Mouse (Mus musculus) spleen, postnatal 14 days (tissue): ENCODE results near the gene Abhd14a.
A peak's percentile ranks its signal among the peaks of the same experiment; 100 is the strongest.

Experiments
- DNase-seq, 2 experiments: peaks; one replicate each; pipeline ENCODE4 v3.0.0; 2021 to 2022; ENCODE audit warnings: low spot score in 2 of 2

The Abhd14a gene

DNA sequence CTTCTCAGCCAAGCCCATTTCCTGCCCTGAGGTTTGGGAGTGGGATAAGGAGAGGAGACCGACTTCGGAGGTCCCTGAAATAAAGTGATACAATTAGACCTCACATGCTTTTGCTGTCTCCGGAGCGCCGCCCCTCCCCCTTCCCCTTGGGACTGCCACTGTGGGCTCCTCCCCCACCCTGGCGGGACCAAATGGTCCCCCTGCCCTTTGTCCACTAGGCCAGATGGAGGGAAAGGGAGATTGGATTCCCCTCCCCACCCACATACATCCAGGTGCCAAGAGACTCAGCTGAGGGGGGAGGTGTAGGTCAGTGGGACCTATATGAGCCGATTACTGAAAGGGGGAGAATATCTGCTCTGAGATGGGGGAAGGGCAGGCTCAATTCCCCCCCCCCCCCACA is 5.3 kb upstream of the Abhd14a start:
- DNase-seq = no peak

DNA sequence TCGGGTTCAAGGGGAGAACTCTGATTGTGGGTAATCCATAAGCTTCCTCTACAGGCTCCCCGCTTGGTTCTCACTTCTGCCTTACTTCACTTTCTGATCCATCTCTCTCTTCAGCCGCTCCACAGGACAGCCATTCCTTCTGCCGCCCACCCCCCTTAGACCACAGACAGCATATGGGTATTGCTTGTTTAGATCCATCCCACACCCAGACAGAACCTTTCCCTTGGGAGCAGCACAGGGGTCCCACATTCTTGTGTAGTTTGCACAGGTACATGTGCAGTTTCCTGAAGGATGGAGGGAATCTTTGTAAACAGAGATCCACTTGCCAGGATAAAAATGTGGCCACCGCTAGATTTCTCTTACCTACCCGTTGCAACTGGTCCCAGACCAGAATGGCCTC is 4.9 kb upstream of the Abhd14a start:
- DNase-seq = no peak

DNA sequence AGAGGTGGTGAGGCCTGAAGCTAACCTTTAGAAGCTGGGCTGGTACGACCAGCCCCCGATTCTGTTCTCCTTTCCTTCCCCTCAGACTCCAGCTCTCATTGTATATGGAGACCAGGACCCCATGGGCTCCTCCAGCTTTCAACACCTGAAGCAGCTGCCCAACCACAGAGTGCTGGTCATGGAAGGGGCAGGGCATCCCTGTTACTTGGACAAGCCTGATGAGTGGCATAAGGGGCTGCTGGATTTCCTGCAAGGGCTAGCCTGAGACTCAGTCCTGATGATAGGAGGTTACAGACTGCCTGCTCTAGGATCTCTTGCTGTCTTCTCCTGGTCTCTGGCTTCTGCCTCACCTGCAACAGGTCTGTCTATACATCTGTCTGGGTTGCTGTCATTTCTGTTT is 4.4 kb upstream of the Abhd14a start:
- no peak for DNase-seq

DNA sequence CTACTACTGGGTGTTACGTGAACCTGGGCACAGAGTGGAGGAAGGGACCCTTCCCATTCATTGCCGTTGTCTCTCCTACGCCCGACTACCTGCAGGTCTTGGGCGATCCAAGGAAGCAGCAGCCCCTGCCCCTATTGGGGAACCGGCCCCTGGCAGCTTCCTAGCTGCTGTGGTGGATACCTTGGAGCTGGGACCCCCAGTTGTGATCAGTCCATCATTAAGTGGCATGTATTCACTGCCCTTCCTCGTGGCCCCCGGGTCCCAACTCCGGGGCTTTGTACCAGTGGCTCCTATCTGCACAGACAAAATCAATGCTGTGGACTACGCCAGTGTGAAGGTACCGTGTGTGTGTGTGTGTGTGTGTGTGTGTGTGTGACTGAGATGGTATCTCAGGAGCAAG is 3.8 kb upstream of the Abhd14a start:
- DNase-seq = no peak

DNA sequence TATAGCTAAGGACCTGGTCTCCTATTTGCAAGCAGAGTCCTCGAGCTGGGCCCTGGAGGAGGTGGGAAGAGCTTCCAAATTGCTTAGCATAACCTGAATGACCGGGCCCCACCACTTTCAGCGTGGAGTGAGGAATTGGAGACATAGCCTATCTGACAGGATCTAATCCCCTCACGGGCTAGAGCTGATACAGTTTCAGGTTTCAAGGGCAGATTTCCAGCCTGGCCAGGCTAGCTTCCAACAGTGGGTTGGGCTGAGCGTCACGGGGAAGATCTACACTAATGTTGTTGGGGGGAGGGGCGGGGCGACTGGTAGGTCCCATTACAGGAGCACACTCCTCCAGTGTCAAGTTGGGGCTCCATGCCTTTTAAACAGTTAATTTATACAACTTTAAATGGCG is 3.2 kb upstream of the Abhd14a start:
- DNase-seq = no peak

DNA sequence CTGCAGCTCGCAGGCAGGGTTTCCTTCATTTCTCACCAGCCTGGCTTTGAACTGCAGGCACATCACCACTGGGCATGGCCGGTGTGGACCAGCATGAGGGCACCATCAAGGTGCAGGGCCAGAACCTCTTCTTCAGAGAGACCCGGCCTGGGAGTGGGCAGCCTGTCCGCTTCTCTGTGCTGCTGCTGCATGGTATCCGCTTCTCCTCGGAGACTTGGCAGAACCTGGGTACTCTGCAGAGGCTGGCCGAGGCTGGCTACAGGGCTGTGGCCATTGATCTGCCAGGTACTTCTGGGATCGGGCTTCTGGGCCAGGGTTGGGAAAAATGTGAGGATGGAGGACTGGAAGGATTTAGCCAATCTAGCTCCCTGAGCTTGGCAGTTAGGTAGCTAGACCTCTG is 2.5 kb upstream of the Abhd14a start:
- DNase-seq = no peak

DNA sequence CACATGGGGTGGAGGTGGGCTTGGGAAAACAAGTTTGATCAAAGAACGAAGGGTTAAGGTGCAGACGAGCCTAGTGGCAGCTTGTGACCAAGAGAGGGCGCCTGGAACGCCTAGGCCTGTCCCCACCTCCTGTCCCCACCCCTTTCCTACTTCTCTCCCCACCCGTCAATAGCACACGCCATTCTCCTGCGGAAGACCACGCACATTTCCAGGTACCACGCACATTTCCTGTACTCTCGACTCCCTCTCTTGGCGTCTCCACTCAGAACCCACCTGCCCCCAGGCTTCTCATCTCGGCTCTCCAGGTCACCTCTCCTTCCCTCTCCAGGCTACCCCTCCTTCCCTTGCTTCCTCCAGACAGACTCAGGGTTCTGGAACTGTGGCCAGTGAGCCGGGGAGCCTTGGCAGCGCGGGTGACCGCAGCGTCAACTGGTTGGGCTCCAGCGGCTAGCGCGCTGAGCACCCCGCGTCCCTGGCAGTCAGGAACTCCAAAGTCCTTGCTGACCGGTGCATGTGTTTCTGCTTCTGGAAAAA is 1.1 kb upstream of the Abhd14a start:
- peak in 1 of 2 experiments; percentile 44 for DNase-seq

DNA sequence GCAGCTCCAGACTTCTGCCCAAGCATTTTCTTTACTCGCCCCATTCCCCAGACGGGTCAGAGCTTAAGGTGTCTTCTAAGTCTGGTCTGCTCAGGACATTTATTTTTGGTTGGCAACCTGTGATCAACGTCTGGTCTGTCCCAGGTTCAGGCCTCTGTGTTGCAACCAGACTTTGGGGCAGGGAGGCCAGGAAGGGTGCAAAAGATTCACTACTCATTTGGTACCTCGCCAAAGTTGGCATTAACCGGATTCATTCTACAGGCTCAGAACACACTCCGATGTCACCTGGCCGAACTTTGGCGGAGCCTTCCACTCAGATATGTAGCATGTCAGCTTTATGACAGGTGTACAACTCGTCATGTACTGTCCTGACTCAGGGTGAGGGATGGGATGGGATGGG is 473 bp upstream of the Abhd14a start:
- DNase-seq = no peak

DNA sequence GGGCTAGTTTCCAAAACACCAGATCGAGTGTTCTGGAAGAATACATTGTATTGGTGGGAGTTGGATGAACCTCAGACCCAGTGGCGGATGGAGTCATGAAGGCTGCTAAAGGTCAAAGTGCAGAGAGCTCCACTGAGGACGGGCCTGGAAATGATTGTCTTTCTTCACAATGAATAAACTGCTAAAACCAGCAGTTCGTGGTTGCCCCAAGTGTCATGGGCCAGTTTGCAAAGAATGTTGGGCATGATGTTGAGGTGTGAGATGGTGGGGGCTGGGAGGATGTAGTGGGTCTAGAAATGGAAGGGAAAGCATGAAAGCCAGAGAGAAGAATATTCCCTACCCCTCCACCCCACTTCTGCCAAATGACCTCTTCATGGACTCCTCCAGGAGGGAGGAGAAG is 2.6 kb downstream of the Abhd14a start:
- DNase-seq = no peak

DNA sequence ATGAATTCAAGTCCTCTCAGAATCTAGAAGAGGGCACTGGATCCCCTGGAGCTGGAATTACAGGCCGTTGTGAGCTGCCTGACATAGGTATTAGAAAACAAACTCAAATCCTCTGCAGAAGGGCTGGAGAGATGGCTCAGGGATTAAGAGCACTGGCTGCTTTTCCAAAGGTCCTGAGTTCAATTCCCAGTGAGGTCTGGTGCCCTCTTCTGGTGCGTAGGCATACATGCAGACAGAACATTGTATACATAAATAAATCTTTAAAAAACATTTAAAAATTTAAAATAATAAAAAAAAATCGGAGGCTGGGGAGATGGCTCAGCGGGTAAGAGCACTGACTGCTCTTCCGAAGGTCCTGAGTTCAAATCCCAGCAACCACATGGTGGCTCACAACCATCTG is 4.8 kb downstream of the Abhd14a start:
- DNase-seq = no peak

DNA sequence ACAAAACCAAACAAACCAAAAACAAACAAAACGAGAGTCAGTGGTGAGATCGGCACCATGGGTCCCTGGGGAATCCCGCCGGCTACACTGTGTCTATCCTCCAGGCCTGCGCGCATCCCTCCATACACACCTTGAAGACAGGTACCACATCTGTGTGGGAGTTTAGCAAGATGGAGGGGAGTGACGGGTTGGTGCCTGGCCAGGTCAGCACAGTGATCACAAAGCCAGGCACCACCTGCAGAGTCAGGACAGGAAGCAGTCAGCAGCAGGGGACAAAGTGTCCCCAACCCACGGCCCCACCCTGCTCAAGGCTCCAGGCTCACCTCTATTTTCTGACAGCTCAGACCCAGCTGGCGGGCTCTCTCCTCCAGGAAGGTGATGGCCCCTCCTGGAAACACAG is 10.9 kb downstream of the Abhd14a start:
- DNase-seq = no peak

DNA sequence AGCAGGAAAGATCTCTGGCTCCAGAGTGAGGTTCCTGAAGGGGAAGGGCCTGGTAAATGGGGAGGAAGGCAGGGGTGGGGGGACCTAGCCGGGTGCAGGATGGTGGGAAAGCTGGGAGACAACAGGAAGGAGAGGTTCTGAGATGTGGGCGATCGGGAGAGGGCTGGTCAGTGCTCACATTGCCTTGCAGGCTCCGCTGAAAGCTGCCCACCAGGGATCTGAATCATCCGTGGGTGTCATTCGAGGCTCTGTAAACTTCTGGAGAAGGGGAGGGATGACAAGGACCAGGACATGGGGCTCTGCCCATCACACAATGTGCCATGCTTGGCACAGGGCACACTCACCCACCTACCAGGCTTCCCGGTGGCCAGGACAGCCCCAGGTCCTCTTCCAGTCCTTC is 14.1 kb downstream of the Abhd14a start:
- no peak for DNase-seq

DNA sequence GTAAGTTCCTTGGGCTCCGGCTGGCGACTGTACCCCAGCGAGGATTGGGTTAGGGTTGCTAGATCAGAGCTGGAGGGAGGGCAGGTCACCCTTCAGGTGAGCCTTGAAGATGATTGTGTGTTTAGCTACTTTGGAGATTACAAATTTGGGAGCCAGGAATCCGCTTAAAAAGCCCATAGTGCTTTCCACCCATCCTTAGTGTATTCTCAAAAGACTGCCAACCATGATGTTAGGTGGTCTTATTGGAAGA is 17.5 kb downstream of the Abhd14a start:
- no peak for DNase-seq

DNA sequence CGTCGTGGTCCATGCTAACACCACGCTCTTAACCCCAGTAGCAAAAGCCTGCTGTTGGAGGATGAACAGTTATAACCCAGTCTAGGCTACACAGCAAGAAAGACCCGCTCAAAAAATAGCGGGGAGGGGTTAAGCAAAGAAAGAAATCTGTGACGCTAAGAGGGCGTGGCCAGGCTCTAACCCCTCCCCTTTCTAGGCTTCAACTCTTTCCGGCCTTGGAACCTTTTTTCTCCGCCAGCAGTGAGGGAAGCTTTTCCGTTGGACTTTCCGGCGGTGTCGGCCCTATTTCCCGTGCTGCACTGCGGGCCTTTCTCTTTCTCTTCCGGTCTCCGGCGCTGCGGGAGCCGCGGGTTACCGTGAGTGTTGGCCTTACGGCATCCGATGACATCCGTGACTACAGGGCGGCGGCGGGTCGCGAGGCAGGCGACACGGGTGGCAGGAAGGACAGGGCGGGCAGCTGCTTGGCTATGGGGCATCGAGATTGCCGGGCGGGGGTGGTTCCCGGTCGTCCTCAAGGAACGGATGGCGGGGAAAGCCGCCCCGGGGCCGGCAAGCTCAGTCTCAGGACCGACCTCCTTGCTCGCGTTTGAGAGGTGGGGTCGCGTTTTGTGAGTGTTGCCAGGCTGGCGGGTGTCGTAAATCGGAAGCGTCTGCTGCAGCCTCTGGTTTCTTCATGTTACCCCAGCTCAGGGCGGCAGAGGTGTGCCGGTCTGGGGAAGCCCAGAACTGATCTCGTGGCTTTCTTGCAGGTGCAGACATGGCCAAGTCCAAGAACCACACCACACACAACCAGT is 18.1 kb downstream of the Abhd14a start, which contains the start of gene Rpl29:
Rpl29 (plus strand) TSS at position 234 of the 794 bp plus-strand sequence.
- DNase-seq = peak; percentile 84 to 91

DNA sequence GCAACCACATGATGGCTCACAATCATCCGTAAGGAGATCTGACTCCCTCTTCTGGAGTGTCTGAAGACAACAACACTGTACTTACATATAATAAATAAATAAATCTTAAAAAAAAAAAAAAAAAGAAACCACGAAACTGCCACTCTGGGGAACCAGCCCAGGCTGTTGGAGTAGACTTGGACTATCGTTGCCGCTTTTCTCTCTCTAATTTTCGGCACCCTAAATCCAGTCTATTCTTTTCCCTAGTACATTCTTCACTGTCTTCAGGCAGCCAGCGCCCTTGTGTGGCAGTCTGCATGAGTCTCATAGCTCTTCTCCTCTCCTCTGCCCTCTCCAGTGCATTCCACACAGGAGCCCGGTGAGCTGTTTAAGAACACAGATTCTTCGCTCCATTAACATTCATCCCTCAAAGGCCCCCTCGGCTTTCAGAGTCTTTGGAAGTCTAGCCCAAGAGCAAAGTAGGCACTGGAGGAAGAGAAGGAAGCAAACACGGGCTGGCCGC is 18.7 kb downstream of the Abhd14a start:
- DNase-seq = no peak

DNA sequence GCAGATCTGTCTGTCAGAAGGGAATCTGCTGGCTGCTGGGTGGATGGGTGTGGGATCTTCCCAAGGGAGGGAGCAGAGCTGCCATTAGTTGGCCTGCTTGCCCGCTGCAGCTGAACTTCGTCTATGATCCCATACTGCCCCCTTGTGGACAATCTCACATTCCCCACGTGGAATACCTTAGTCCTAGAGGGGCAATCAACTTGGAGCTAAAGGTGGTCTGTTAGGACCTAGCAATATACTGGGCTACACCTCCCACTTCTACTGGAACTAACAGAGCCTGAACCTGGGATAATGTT is 25.7 kb downstream of the Abhd14a start:
- DNase-seq = peak; percentile 52 to 80

DNA sequence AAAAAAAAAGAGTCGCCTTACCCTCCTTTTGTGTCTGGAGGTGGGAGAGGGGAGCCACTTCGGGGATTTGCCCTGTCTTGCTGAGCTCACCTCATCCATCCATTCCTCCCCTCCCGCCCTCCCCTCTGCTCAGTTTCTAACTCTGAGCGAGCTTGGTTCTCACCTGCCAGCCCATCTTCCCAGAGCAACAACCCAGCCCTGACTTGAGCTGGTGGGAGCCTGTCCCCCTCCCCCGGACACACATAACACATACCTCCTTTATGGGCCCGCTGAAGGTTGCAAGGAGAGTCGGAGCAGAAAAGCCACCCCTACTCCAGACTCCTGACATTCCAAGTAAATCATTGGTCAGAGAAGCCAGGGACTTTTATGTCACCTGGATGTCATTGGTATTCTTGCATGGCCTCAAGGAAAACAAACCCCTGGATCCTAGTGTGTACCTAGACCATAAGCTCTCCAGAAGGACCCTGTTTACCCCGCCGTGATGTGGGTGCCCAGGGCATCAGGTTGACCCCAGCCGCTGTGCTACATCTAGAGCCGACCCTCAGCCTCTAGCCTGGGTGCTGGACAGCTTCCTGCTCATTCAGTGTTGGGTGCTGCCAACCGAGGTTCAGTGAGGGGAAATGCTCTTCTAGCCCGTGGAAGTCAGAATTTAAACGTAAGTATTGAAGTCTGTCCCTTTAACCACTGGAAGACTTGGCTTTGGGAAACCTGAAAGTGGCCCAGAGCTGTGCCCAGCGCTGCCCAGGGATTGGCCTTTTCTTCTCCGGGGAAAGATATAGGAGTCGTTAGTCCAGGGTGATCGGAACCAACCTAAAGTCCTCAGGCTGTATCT is 26.2 kb downstream of the Abhd14a start:
- DNase-seq = no peak

DNA sequence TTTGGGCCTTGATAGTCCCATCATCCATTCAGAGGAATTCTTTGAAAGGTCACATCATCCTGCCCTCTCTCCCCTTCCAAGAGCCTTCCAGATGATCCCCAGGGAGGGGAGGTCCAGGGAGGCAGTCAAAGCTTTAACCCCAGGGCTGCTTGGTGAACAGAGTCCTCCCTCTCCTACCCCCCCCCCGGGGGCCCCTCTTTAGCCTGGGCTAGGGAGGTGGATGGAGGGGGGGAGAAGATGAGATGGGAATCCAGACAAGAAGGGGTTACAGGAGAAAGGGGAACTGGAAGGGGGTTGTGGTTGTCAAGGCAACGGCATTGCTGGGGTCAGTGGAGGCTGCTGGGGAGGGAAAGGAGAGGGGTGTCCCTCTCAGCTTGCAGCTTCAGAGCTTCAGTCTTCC is 26.9 kb downstream of the Abhd14a start:
- no peak for DNase-seq

DNA sequence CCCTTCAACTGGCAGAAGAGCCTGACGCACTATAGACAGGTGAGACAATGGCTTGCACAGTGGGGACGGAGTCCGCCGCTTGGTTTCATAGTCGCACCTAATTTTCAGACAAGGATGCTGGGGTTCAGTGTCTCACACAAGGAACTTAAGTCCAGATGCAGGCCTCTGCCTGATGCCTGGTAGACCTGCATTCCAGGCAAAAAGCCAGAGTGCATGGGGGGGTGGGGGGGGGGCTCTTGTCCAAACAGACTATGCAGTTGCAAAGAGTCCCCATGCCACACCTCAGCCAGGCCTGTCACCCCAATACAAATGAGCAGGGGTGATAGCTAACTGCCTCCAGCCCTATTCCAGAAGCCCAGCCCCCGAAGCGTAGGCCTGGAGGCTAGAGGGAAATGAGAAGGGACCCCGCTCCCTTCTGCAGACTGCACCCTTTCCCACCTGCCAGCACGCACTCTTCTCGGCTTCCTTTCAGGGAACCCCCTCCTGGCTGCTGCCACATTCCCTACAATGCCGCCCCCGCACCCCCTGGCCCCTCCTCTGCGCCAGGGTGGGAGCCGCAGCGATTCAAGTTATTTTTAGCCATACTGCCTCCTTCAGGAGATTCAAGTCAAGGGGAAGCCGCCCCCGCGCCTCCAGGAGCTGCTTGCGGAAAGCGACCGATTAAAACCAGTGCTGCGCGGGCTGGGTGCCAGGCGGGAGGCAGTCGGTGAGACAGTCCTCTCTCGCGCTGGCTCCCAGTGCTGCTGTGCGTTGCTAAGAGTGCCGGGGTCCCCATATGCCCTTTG is 29.4 kb downstream of the Abhd14a start:
- DNase-seq = no peak

DNA sequence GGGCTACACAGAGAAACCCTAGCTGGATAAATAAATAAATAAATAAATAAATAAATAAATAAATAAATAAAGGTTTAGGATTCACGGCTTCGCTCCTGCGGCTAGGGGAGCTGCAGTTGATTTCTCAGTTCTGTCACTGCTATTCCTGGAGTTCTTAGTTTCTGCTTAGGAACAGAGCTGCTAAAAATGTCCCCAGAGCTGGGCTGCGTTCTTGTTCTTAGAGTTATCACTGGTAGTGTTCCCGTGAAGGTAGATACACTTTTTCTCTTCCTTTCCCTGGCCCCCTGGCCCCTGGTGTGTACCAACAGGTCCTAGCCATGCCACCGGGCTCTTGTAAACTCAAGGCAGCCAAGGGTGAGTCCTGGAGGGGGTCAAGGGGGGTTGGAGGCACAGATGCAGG is 30.7 kb downstream of the Abhd14a start:
- DNase-seq = no peak

DNA sequence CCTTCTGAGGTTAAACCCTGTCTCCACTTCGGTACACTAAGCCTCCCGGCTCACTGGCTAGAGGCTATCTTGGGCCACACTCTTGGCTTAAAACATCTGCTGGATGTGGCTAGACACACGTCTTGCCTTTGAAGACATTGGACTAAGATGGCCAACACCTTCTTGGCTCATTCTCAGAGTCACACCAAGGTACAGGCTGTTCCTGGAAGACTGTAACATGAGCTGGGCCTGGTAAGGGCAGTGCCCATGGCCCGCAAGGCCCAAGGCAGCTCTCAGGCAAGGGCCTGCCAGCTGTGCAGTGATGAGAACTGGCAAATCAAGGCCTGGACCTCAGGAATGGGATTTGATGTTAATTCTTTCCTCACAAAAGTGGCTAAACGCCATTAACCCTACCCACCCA is 33.9 kb downstream of the Abhd14a start:
- DNase-seq = no peak

DNA sequence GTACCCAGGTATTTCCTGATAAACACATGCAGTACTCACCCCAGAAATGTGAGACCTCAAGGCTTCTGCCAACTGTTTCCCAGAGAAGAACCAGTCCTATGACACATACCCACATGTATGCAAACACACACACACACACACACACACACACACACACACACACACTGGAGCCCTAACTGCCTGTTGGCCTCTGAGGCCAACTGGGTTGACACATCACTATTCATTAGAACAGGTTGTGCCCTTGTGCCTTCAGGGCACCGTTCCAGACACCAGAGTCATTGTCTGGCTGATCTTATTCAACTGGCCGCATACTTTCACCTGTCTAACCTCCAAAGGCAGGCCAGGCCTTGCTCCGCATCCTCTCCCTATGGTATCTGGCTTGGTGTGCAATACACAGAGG is 35.3 kb downstream of the Abhd14a start:
- no peak for DNase-seq
